Mouse (Mus musculus) kidney, postnatal 0 days (tissue): Measurements from ENCODE around the gene Prkcg. TPM values are rescaled to one million over a fixed set of nuclear protein-coding genes. Genes with fewer than 3 reads are reported as not detected.
A peak's percentile ranks its signal among the peaks of the same experiment; 100 is the strongest.

Experiments used
- ATAC-seq: fragments of 200-750 bp; cut with Nextera tagmentation; replicated peaks from 2 replicates; pipeline ENCODE4 v1.8.0; 2017; ENCODE audit warnings: low read depth, moderate number of reproducible peaks, moderate TSS enrichment, moderate library complexity; ENCODE audit not compliant: low FRiP score
- DNase-seq: peaks from one replicate; pipeline ENCODE4 v3.0.0-alpha.2; 2016; ENCODE audit warnings: low spot score
- H3K27ac ChIP-seq: fragments of 300-500 bp; sonication (generic); 2 replicates; pipeline ENCODE4 v1.5.1; 2014; ENCODE audit warnings: mild to moderate bottlenecking
- H3K27me3 ChIP-seq: fragments of 300-500 bp; sonication (generic); 2 replicates; pipeline ENCODE4 v1.6.1; 2014; ENCODE audit warnings: low read length, mixed read lengths; ENCODE audit not compliant: insufficient read depth
- H3K36me3 ChIP-seq: fragments of 300-500 bp; sonication (generic); 2 replicates; pipeline ENCODE4 v1.6.1; 2014; ENCODE audit warnings: low read length, mixed read lengths; ENCODE audit not compliant: insufficient read depth
- H3K4me1 ChIP-seq: fragments of 300-500 bp; sonication (generic); replicated peaks from 2 replicates; pipeline ENCODE4 v1.6.1; 2014; ENCODE audit warnings: antibody characterized with exemption, low read length, mixed read lengths; ENCODE audit not compliant: insufficient read depth
- H3K4me2 ChIP-seq: fragments of 300-500 bp; sonication (generic); 2 replicates; pipeline ENCODE4 v1.6.1; 2014; ENCODE audit warnings: mild to moderate bottlenecking, low read length, moderate library complexity, mixed read lengths
- H3K4me3 ChIP-seq: fragments of 300-500 bp; sonication (generic); replicated peaks from 2 replicates; pipeline ENCODE4 v1.5.1; 2014; ENCODE audit warnings: low read depth, low read length
- H3K9ac ChIP-seq: fragments of 300-500 bp; sonication (generic); 2 replicates; pipeline ENCODE4 v1.6.1; 2014; ENCODE audit warnings: low read depth, low read length
- H3K9me3 ChIP-seq: fragments of 300-500 bp; sonication (generic); replicated peaks from 2 replicates; pipeline ENCODE4 v1.6.1; 2016; ENCODE audit warnings: low read length, inconsistent platforms, mixed read lengths
- CTCF ChIP-seq: IDR thresholded peaks from 2 replicates; pipeline ENCODE4 v1.5.1; 2016; ENCODE audit warnings: antibody characterized with exemption, low read depth, mild to moderate bottlenecking, moderate library complexity
- WGBS: fragments of 180-500 bp; shearing (Covaris S2); extraction: QIAGEN DNeasy Blood & Tissue Kit; methylation state at CpG from one replicate; pipeline ENCODE4 v1.1.7; 2014; 5-methylcytosine and 5-hydroxymethylcytosine counted together
- polyA plus RNA-seq: library from polyadenylated mRNA; unstranded; fragments of >200 nt; fragmentation: Nextera tagmentation; extraction: Ambion mirVana; gene quantifications from 2 replicates; pipeline ENCODE4 v1.2.1, GENCODE M21; 2015

Gene Prkcg
- polyA plus RNA-seq, 1 experiment from 2014 or later, result 0.05 TPM

DNA sequence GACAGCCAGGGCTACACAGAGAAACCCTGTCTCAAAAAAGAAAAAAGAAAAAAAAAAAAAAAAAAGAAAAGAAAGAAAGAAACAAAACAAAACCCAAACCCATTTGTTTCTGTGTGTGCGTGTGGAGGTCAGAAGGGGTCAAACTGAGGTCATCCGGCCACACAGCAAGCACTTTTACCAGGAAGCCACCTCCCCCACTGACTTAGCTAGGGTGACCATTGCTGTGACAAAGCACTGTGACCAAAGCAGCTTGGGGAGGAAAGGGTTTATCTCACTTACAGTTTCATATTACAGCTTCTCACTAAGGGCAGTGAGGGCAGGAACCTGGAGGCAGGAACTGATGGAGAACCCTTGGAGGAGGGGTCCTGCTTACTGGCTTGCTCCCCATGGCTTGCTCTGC lies 83.4 kb downstream of the Prkcg start:
- Histone ChIP-seq H3K4me3 (no peak overlapping the region), H3K36me3 (no peaks in the 10 kb centered on the region), H3K9ac (no peak overlapping the region), H3K27me3 (no peaks in the 10 kb centered on the region), H3K9me3 (no peaks in the 10 kb centered on the region), H3K4me2 (no peak overlapping the region), H3K4me1 (0 out of 2 replicates have a peak, but pooled peaks cover 4% of the 10 kb centered on the region), H3K27ac (no peak overlapping the region)
- no peak for DNase-seq
- ATAC-seq, result no peak
- 41% methylated on average over 2 of the region's 2 CpGs for WGBS
- no peak for TF ChIP-seq CTCF

DNA sequence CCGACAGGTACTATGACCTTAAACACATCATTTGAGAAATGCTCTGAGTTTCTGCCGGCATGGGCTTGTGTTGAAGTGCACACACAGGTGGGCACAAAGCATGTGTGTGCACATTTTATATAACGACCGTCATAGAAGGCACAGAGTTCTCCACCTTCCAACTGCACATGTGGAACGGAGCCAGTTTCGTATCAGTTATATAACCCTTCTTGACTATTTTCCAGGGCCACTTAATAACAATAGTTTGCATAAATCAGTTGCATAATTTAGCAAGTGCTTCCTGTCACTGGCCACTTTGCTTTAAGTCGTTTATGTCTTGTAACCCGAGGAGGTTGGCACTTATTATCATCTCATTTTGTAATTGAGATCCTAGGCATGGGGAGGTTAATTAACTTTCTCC lies 84.8 kb downstream of the Prkcg start:
- DNase-seq (no peak), ATAC-seq (no peak)
- 73% methylated on average over 8 of the region's 8 CpGs for WGBS
- no peak overlapping the region for H3K4me2 ChIP-seq
- H3K27ac ChIP-seq, result no peak overlapping the region
- H3K4me3 ChIP-seq, result no peak overlapping the region
- no peak for TF ChIP-seq CTCF
- H3K27me3 ChIP-seq, result no peaks in the 10 kb centered on the region
- no peaks in the 10 kb centered on the region for H3K4me1 ChIP-seq
- no peaks in the 10 kb centered on the region for H3K36me3 ChIP-seq
- no peak overlapping the region for H3K9ac ChIP-seq
- H3K9me3 ChIP-seq, result no peaks in the 10 kb centered on the region

DNA sequence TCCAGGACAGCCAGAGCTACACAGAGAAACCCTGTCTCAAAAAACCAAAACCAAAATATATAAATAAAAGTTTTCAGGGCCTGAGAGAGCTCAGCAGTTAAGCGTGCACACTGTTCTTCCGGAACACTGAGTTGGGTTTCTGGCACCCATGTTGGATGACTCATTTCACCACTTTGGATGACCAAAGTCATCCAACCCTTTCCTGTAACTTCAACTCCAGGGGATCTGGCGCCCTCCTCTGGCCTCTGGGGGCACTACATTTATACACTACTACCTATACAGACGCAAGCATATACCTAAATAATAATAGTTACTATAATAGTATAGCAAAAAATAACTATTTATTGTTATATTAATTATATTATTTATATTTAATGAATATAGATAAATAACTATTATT lies 87.9 kb downstream of the Prkcg start:
- Histone ChIP-seq H3K27ac (no peak overlapping the region), H3K27me3 (no peaks in the 10 kb centered on the region), H3K36me3 (no peaks in the 10 kb centered on the region), H3K4me2 (no peak overlapping the region), H3K9me3 (no peaks in the 10 kb centered on the region), H3K9ac (no peak overlapping the region), H3K4me3 (no peak overlapping the region), H3K4me1 (no peaks in the 10 kb centered on the region)
- 0 out of 2 replicates have a peak, but pooled peaks have one; percentile 21 for ATAC-seq
- TF ChIP-seq CTCF, result peak; percentile 64
- DNase-seq, result peak; percentile 57
- 51% methylated on average over 4 of the region's 4 CpGs for WGBS

Other genes starting within 250 kb of the Prkcg start
- 0.04 TPM in 1 of 2 replicates, not detected in the other for gene AU018091, start 120.0 kb upstream of the Prkcg start, polyA plus RNA-seq
- gene Nlrp12, start 39.4 kb upstream of the Prkcg start, polyA plus RNA-seq, result 0.05 TPM in 1 of 2 replicates, not detected in the other
- gene Myadm, start 99 bp upstream of the Prkcg start, polyA plus RNA-seq, result 73.0 and 79.8 TPM in 2 replicates
- gene Cacng7, start 43.8 kb downstream of the Prkcg start, polyA plus RNA-seq, result 0.64 and 0.83 TPM in 2 replicates
- gene Cacng8, start 101.5 kb downstream of the Prkcg start, polyA plus RNA-seq, result 0.67 and 1.1 TPM in 2 replicates
- 0.11 TPM in 1 of 2 replicates, not detected in the other for gene Cacng6, start 135.0 kb downstream of the Prkcg start, polyA plus RNA-seq
- 0.80 and 0.88 TPM in 2 replicates for gene Tarm1, start 213.4 kb downstream of the Prkcg start, polyA plus RNA-seq